Mouse (Mus musculus) monocyte, adult 5-6 weeks (primary cell): ENCODE data around the gene Gm8232. TPM values are rescaled to one million over a fixed set of nuclear protein-coding genes. Genes with fewer than 3 reads are reported as not detected.
"Not testable (repeated sequence)": the region's sequence is repeated elsewhere in the genome, so short reads cannot be mapped to it uniquely, and the experiment has no call there.

Experiments
- ATAC-seq: fragments of 153-309, 156-312 bp; replicated peaks from 2 replicates; pipeline ENCODE4 v1.8.0; 2017; ENCODE audit warnings: mild to moderate bottlenecking; ENCODE audit not compliant: low TSS enrichment, insufficient number of reproducible peaks, severe bottlenecking, poor library complexity, low FRiP score
- total RNA-seq: library from RNA; stranded (forward); fragments of 200-1000, 200-491, 200-594 nt; gene quantifications from 3 replicates; pipeline ENCODE4 v1.2.3, GENCODE M21; 2017

Gene Gm8232
- total RNA-seq = not detected in 3 replicates

DNA sequence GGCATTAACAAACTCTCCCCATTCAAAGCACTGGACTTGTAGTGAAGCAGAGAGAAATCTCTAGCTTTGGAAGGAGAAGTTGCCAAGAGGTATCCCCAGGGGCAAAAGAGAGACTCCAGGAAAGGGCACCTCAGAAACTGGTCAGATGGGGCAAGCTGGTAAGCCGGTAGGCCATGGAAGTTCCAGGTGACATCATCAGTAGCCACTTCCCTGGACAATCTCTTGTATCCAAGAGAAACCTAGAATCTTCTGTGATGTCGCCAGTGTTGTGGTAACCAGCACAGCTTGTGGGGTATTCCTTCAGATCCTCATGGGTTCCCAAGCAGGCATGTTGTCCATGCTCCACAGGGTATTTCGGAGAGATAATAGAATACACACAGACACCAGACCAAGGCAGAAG, at the start of gene Gm8232:
Gene Gm8232, plus strand, starts transcription at position 301 of the 400 bp plus-strand sequence.
- ATAC-seq = not testable (repeated sequence)

GRCm38 (mm10) chr14:44384233-44384632, 49.2 kb upstream of the Gm8232 start:
- ATAC-seq = not testable (repeated sequence)

DNA sequence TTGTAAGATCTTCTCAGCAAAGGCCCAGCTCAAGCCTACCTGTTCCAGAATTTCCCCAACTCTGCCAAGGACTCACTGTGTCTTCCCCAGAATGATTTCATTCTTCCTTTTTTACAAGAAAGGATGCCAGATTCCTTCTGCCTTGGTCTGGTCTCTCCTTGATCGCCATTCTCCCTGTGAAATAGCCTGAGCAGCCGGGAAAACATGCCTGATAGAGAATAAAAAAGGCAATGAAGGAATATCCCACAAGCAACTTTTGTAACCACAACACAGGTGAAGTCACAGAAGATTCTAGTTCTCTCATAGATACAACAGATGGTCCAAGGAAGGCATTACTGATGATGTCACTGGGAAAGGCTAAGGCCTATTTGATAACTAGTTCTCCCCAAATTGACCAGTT, 22.8 kb upstream of the Gm8232 start, which contains the start of gene Gm3371:
Gene Gm3371, minus strand, starts transcription at position 101 of the 400 bp plus-strand sequence.
- ATAC-seq = not testable (repeated sequence)

Other genes starting within 250 kb of the Gm8232 start
- gene Gm8212, start 236.0 kb upstream of the Gm8232 start, total RNA-seq = not detected in 3 replicates
- not detected in 3 replicates for gene 4930503E14Rik, start 220.4 kb upstream of the Gm8232 start, total RNA-seq
- gene Gm8220, start 148.1 kb upstream of the Gm8232 start, total RNA-seq = not detected in 3 replicates
- gene Gm5930, start 95.1 kb upstream of the Gm8232 start, total RNA-seq = not detected in 3 replicates
- not detected in 3 replicates for gene Gm8229, start 68.3 kb upstream of the Gm8232 start, total RNA-seq
- not detected in 3 replicates for gene Gm3371, start 22.9 kb upstream of the Gm8232 start, total RNA-seq
- not detected in 3 replicates for gene BC061237, start 58.8 kb downstream of the Gm8232 start, total RNA-seq
- gene Gm17093, start 84.6 kb downstream of the Gm8232 start, total RNA-seq = not detected in 3 replicates
- gene Gm8247, start 149.5 kb downstream of the Gm8232 start, total RNA-seq = not detected in 3 replicates
- gene Gm5624, start 194.3 kb downstream of the Gm8232 start, total RNA-seq = not detected in 3 replicates